Mouse (Mus musculus): ENCODE measurements around the gene 3110082I17Rik.

3110082I17Rik gene

GRCm38 (mm10) chr5:139453031-139453430 is 7.3 kb downstream of the 3110082I17Rik start:
- no peak for DNase-seq (ENCODE audit: low spot score in 2 of 2)

- DNase-seq (ENCODE audit: low spot score in 2 of 2), result no peak
These were observed 10.4 kb downstream of the 3110082I17Rik start for GRCm38 (mm10) chr5:139449926-139450325.

GRCm38 (mm10) chr5:139449161-139449791 is 11.1 kb downstream of the 3110082I17Rik start:
- no peak for DNase-seq (ENCODE audit: low spot score in 2 of 2)

GRCm38 (mm10) chr5:139448025-139448424 is 12.3 kb downstream of the 3110082I17Rik start:
- no peak for DNase-seq (ENCODE audit: low spot score in 2 of 2)

- no peak for DNase-seq (ENCODE audit: low spot score in 2 of 2)
These were observed 15.1 kb downstream of the 3110082I17Rik start for GRCm38 (mm10) chr5:139445258-139445657.

GRCm38 (mm10) chr5:139442962-139443361 is 17.4 kb downstream of the 3110082I17Rik start:
- no peak for DNase-seq (ENCODE audit: low spot score in 2 of 2)

GRCm38 (mm10) chr5:139442428-139442827 is 17.9 kb downstream of the 3110082I17Rik start:
- DNase-seq (ENCODE audit: low spot score in 2 of 2), result no peak

GRCm38 (mm10) chr5:139441726-139442018 is 18.7 kb downstream of the 3110082I17Rik start:
- DNase-seq (ENCODE audit: low spot score in 2 of 2), result no peak

- DNase-seq (ENCODE audit: low spot score in 2 of 2), result no peak
These were observed 19.2 kb downstream of the 3110082I17Rik start for GRCm38 (mm10) chr5:139440926-139441725.

- DNase-seq (ENCODE audit: low spot score in 2 of 2), result no peak
These were observed 19.9 kb downstream of the 3110082I17Rik start for GRCm38 (mm10) chr5:139440451-139440850.

GRCm38 (mm10) chr5:139438440-139438839 is 21.9 kb downstream of the 3110082I17Rik start:
- no peak for DNase-seq (ENCODE audit: low spot score in 2 of 2)

- DNase-seq (ENCODE audit: low spot score in 2 of 2), result no peak
These were observed 22.6 kb downstream of the 3110082I17Rik start for GRCm38 (mm10) chr5:139437769-139438168.

GRCm38 (mm10) chr5:139434940-139435339 is 25.4 kb downstream of the 3110082I17Rik start:
- peak; percentile 49 to 52 for DNase-seq (ENCODE audit: low spot score in 2 of 2)

GRCm38 (mm10) chr5:139433842-139434568 is 26.3 kb downstream of the 3110082I17Rik start:
- no peak for DNase-seq (ENCODE audit: low spot score in 2 of 2)

- DNase-seq (ENCODE audit: low spot score in 2 of 2), result no peak
These were observed 27.4 kb downstream of the 3110082I17Rik start for GRCm38 (mm10) chr5:139432747-139433508.

GRCm38 (mm10) chr5:139432333-139432732 is 28.0 kb downstream of the 3110082I17Rik start:
- DNase-seq (ENCODE audit: low spot score in 2 of 2), result no peak

- no peak for DNase-seq (ENCODE audit: low spot score in 2 of 2)
These were observed 30.4 kb downstream of the 3110082I17Rik start for GRCm38 (mm10) chr5:139429818-139430341.

- no peak for DNase-seq (ENCODE audit: low spot score in 2 of 2)
These were observed 32.3 kb downstream of the 3110082I17Rik start for GRCm38 (mm10) chr5:139427989-139428388.

GRCm38 (mm10) chr5:139427001-139427400 is 33.3 kb downstream of the 3110082I17Rik start:
- DNase-seq (ENCODE audit: low spot score in 2 of 2), result no peak

- no peak for DNase-seq (ENCODE audit: low spot score in 2 of 2)
These were observed 35.1 kb downstream of the 3110082I17Rik start for GRCm38 (mm10) chr5:139425198-139425597.

GRCm38 (mm10) chr5:139423026-139423865 is 37.1 kb downstream of the 3110082I17Rik start, which contains the start of gene Gper1:
Gene Gper1 (plus strand): TSS chr5:139423151.
- DNase-seq (ENCODE audit: low spot score in 2 of 2), result no peak
